In genomic region chr11:119040600-119041324, GRCm38 (mm10) we compare ENCODE assay signal across 8 mouse cellular contexts. TPM values are rescaled to one million over a fixed set of nuclear protein-coding genes. Genes with fewer than 3 reads are reported as not detected.
DNase-seq lines count a peak whose midpoint lies in the region; ATAC-seq and TF ChIP-seq lines count a peak whose summit lies in the region.

TSS of gene Cbx8 (minus strand) at chr11:119040969.

- H3K9me3 ChIP-seq in heart, embryonic 15.5 days (replicated peaks): no peaks in the 10 kb centered on the region
- no peaks in the 10 kb centered on the region for H3K9me3 ChIP-seq in liver, embryonic 14.5 days (ENCODE audit: control insufficient read depth, low read length)
- no peaks in the 10 kb centered on the region for H3K9me3 ChIP-seq in neural tube, embryonic 11.5 days (ENCODE audit: control insufficient read depth, low read length)
- H3K9me3 ChIP-seq in stomach, postnatal 0 days (ENCODE audit: control insufficient read depth, low read length): no peaks in the 10 kb centered on the region

- peak within 1 kb of the TSS; percentile 74 for H3K4me3 ChIP-seq in heart, embryonic 15.5 days
- H3K4me3 ChIP-seq in liver, embryonic 14.5 days (ENCODE audit: insufficient read depth in 1 of 2, low read depth in 2 of 2, low read length in 2 of 2): peak within 1 kb of the TSS; percentile 63 to 72
- peak within 1 kb of the TSS; percentile 68 for H3K4me3 ChIP-seq in neural tube, embryonic 11.5 days (ENCODE audit: low read depth, low read length)
- H3K4me3 ChIP-seq in stomach, postnatal 0 days (ENCODE audit: low read depth, low read length): peak within 1 kb of the TSS; percentile 63

- H3K27ac ChIP-seq in heart, embryonic 15.5 days: peak within 1 kb of the TSS; percentile 90
- no peak within 1 kb of the TSS for H3K27ac ChIP-seq in liver, embryonic 14.5 days
- H3K27ac ChIP-seq in neural tube, embryonic 11.5 days (ENCODE audit: low read depth, low read length): peak within 1 kb of the TSS; percentile 72
- H3K27ac ChIP-seq in stomach, postnatal 0 days (replicated peaks): peak within 1 kb of the TSS; percentile 75; the same call in 1 of the 2 replicates

- no peak for TF ChIP-seq EP300 in liver, embryonic 14.5 days (IDR thresholded peaks at IDR 0.05; ENCODE audit: low read depth)
- TF ChIP-seq EP300 in stomach, postnatal 0 days (optimal IDR thresholded peaks at IDR 0.05): no peak

- H3K4me1 ChIP-seq in heart, embryonic 15.5 days (replicated peaks): peaks cover 70% of the 10 kb centered on the region
- peaks cover 0 to 8% of the 10 kb centered on the region in 2 experiments; a peak in 2 of 4 replicates for H3K4me1 ChIP-seq in liver, embryonic 14.5 days (replicated peaks; ENCODE audit: control insufficient read depth in 2 of 2, insufficient read depth in 2 of 2, low read length in 1 of 2)
- peaks cover 38% of the 10 kb centered on the region for H3K4me1 ChIP-seq in neural tube, embryonic 11.5 days (ENCODE audit: control insufficient read depth, insufficient read depth, low read length)
- peaks cover 3% of the 10 kb centered on the region for H3K4me1 ChIP-seq in stomach, postnatal 0 days (replicated peaks; ENCODE audit: control insufficient read depth, insufficient read depth)

- H3K4me2 ChIP-seq in heart, embryonic 15.5 days: peak within 1 kb of the TSS; percentile 99
- peak within 1 kb of the TSS; percentile 82 for H3K4me2 ChIP-seq in liver, embryonic 14.5 days (ENCODE audit: low read depth)
- H3K4me2 ChIP-seq in neural tube, embryonic 11.5 days (ENCODE audit: low read depth): peak within 1 kb of the TSS; percentile 99
- peak within 1 kb of the TSS; percentile 99 for H3K4me2 ChIP-seq in stomach, postnatal 0 days (replicated peaks; ENCODE audit: low read depth)

- under 1% methylated on average over 51 of the region's 63 CpGs for WGBS in heart, embryonic 15.5 days
- 1% methylated on average over 61 of the region's 63 CpGs for WGBS in liver, embryonic 14.5 days (ENCODE audit: insufficient replicate concordance)
- under 1% methylated on average over 46 of the region's 63 CpGs for WGBS in neural tube, embryonic 11.5 days
- WGBS in stomach, postnatal 0 days: 0% methylated on average over 59 of the region's 63 CpGs

- ATAC-seq in CD4-positive, CD25-positive, alpha-beta regulatory T cell, adult 4 months: peak; percentile 93
- ATAC-seq in heart, embryonic 15.5 days (replicated peaks; ENCODE audit: insufficient number of reproducible peaks, insufficient read depth, low FRiP score, low read depth): peak; percentile 95
- peak; percentile 90 for ATAC-seq in liver, embryonic 14.5 days (ENCODE audit: insufficient read depth)
- ATAC-seq in neural tube, embryonic 11.5 days (ENCODE audit: insufficient read depth, low FRiP score, low TSS enrichment): peak; percentile 85
- peak; percentile 95 for ATAC-seq in stomach, postnatal 0 days (ENCODE audit: low FRiP score, low TSS enrichment)

- no peak for TF ChIP-seq CTCF in liver, embryonic 14.5 days (IDR thresholded peaks at IDR 0.05; ENCODE audit: low read depth)
- no peak for TF ChIP-seq CTCF in stomach, postnatal 0 days (IDR thresholded peaks at IDR 0.05; ENCODE audit: low read depth)

- DNase-seq in c-Kit-negative CD71-positive TER-119-positive erythroid progenitor cells, embryonic 14.5 days (ENCODE audit: low read depth, low spot score): peak; percentile 28
- DNase-seq in fibroblast of lung, adult 2 months (ENCODE audit: low read depth): peak; percentile 98
- peak; percentile 99 to 100 for DNase-seq in kidney, postnatal 25 days
- DNase-seq in liver, embryonic 14.5 days (ENCODE audit: low read depth in 3 of 3, low spot score in 3 of 3): peak; percentile 89 to 91 (median 89)
- DNase-seq in neural tube, embryonic 11.5 days (ENCODE audit: low spot score): peak; percentile 100
- DNase-seq in stomach, postnatal 0 days (ENCODE audit: low spot score): peak; percentile 100

- peaks cover 8% of the 10 kb centered on the region for H3K36me3 ChIP-seq in heart, embryonic 15.5 days
- H3K36me3 ChIP-seq in liver, embryonic 14.5 days (replicated peaks; ENCODE audit: control insufficient read depth, insufficient read depth, low read depth): peaks cover 3% of the 10 kb centered on the region; the same call in 1 of the 2 replicates
- H3K36me3 ChIP-seq in neural tube, embryonic 11.5 days (ENCODE audit: control insufficient read depth, insufficient read depth, low read length): no peaks in the 10 kb centered on the region
- H3K36me3 ChIP-seq in stomach, postnatal 0 days (ENCODE audit: control insufficient read depth, insufficient read depth, low read length): 0 out of 2 replicates have a peak, but pooled peaks cover 2% of the 10 kb centered on the region

- peaks cover 77% of the 10 kb centered on the region for H3K27me3 ChIP-seq in heart, embryonic 15.5 days
- H3K27me3 ChIP-seq in liver, embryonic 14.5 days (ENCODE audit: control insufficient read depth, insufficient read depth, low read length): peaks cover 94% of the 10 kb centered on the region
- H3K27me3 ChIP-seq in neural tube, embryonic 11.5 days (ENCODE audit: control insufficient read depth, insufficient read depth, low read length): peaks cover 77% of the 10 kb centered on the region
- peaks cover 27% of the 10 kb centered on the region; the same call in 1 of the 2 replicates for H3K27me3 ChIP-seq in stomach, postnatal 0 days (ENCODE audit: control insufficient read depth, insufficient read depth, low read length)

- peak within 1 kb of the TSS; percentile 79 for H3K9ac ChIP-seq in heart, embryonic 15.5 days
- peak within 1 kb of the TSS; percentile 58 for H3K9ac ChIP-seq in liver, embryonic 14.5 days (replicated peaks)
- H3K9ac ChIP-seq in neural tube, embryonic 11.5 days (ENCODE audit: low read length): peak within 1 kb of the TSS; percentile 76
- H3K9ac ChIP-seq in stomach, postnatal 0 days (ENCODE audit: low read length): peak within 1 kb of the TSS; percentile 73

RNA-seq across cellular contexts. Expression of gene Cbx8, which starts in this region (rescaled TPM):
- 1 to 10 TPM; 4.0 to 6.7 TPM for polyA plus RNA-seq in CD4-positive, CD25-positive, alpha-beta regulatory T cell, adult 4 months (2017; shearing (Covaris generic))
- 7.5 and 9.5 TPM in 2 replicates for polyA plus RNA-seq in heart, embryonic 15.5 days (2015; fragmentation: Nextera tagmentation; extraction: Ambion mirVana)
- polyA plus RNA-seq in liver, embryonic 14.5 days (2012; rRNA removed): 0.64 and 0.95 TPM in 2 replicates
- polyA plus RNA-seq in liver, embryonic 14.5 days (2014; fragmentation: Nextera tagmentation; extraction: Ambion mirVana): 1.6 and 2.1 TPM in 2 replicates
- polyA plus RNA-seq in neural tube, embryonic 11.5 days (2014; fragmentation: Nextera tagmentation; extraction: Ambion mirVana): 6.8 and 7.0 TPM in 2 replicates
- 4.6 and 5.1 TPM in 2 replicates for polyA plus RNA-seq in stomach, postnatal 0 days (2015; fragmentation: Nextera tagmentation; extraction: Ambion mirVana)

Comparison
In these comparisons a context has a peak if more than half of its experiments do, and no peak if none do; other contexts are left out.
1. DNase-seq: peak in every context shown above with its lines; median percentile 100 in neural tube, embryonic 11.5 days; 100 in stomach, postnatal 0 days; 100 in kidney, postnatal 25 days; 98 in fibroblast of lung, adult 2 months; 89 in liver, embryonic 14.5 days; 28 in c-Kit-negative CD71-positive TER-119-positive erythroid progenitor cells, embryonic 14.5 days.